Mouse (Mus musculus) limb, embryonic 10.5 days (tissue): ENCODE results near the gene Rai1. TPM values are rescaled to one million over a fixed set of nuclear protein-coding genes. Genes with fewer than 3 reads are reported as not detected.

ENCODE experiments used
- DNase-seq: peaks from one replicate; pipeline ENCODE4 v3.0.0-alpha.2; 2017; ENCODE audit warnings: low spot score
- H3K27ac ChIP-seq: fragments of 300-500 bp; sonication (generic); 2 replicates; pipeline ENCODE4 v1.5.1; 2016; ENCODE audit warnings: mild to moderate bottlenecking
- H3K27me3 ChIP-seq: fragments of 300-500 bp; sonication (generic); 2 replicates; pipeline ENCODE4 v1.6.1; 2016; ENCODE audit warnings: low read depth, mild to moderate bottlenecking; ENCODE audit not compliant: poor library complexity, severe bottlenecking
- H3K36me3 ChIP-seq: fragments of 300-500 bp; sonication (generic); 2 replicates; pipeline ENCODE4 v1.6.1; 2016; ENCODE audit warnings: mild to moderate bottlenecking, moderate library complexity
- H3K4me1 ChIP-seq: fragments of 300-500 bp; sonication (generic); 2 replicates; pipeline ENCODE4 v1.6.1; 2016
- H3K4me3 ChIP-seq: fragments of 300-500 bp; sonication (generic); 2 replicates; pipeline ENCODE4 v1.5.1; 2016; ENCODE audit warnings: mild to moderate bottlenecking, moderate library complexity
- H3K9me3 ChIP-seq: fragments of 300-500 bp; sonication (generic); replicated peaks from 2 replicates; pipeline ENCODE4 v1.6.1; 2016; ENCODE audit warnings: mild to moderate bottlenecking
- WGBS: fragments of 180-500 bp; shearing (Covaris S2); methylation state at CpG from one replicate; pipeline ENCODE4 v1.1.7; 2016; 5-methylcytosine and 5-hydroxymethylcytosine counted together
- polyA plus RNA-seq: library from polyadenylated mRNA; unstranded; fragments of >200 nt; fragmentation: Nextera tagmentation; extraction: Ambion mirVana; gene quantifications from 2 replicates; pipeline ENCODE4 v1.2.1, GENCODE M21; 2016

Rai1 gene
- polyA plus RNA-seq, 1 experiment from 2014 or later = 34.3 TPM

DNA sequence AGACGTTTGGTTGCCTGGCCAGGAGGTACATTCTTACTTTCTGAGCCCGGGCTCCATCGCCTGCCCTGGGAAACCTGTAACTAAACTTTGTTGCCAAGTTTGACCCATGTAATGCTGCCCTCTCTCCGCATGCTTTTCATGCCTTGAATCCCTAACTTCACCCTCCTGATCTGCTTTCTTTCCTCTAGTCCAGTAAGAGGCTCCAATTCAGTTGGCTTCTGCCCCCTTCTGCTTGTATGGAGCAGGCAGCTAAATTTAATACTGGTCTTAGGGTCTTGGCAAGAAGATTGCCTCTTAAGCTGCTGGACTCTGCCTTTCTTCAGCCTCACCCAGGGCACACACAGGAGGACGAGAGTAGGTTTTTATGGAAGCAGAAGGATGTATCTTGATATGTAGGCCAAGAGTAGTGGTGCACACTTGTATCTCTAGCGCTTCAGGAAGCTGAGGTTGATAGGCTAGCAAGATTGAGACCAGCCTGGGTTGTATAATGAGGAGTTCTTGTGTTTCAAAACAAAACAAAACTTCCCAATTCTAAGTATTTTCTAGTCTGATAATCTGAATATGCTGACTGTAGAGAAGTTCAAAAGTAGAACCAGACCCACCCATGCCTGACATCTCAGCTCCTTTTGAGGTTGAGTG is 10.9 kb downstream of the Rai1 start:
- Histone ChIP-seq H3K9me3 (no peaks in the 10 kb centered on the region), H3K27ac (peak overlapping the region; percentile 93), H3K36me3 (0 out of 2 replicates have a peak, but pooled peaks cover 1% of the 10 kb centered on the region), H3K4me3 (peak overlapping the region; percentile 59), H3K27me3 (no peaks in the 10 kb centered on the region), H3K4me1 (peaks cover 67% of the 10 kb centered on the region)
- WGBS = 38% methylated on average over 6 of the region's 6 CpGs
- no peak for DNase-seq

DNA sequence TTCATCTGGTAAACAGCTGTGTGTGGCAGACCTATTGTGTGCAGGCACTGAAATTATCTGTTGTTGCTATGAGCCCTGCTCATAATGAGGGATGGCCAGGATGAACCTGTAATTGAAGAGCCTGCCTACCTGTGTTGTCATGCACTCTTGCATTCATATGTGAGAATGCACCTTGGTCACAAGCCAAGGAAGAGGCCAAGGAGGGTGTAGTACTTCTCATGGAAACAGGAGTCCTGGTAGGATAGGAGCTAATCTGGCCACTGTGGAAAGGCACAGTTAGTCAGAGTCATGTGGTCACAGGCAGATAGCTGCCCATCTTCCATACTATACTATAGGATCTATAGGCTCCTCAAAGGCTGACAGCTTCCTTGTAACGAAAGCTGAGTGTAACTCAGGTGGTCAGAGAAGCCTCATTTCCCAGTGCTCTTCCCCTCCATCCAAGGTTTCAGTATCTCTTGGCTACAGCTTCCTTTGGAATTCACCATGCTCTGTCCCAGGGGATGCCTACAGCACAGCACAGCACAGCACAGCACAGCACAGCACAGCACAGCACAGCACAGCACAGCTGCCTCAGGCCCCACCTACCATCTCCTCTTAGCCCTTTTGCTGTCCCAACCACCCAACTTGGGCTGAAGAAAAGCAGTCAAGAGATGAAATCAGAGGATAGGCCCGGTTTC is 15.9 kb downstream of the Rai1 start:
- Histone ChIP-seq H3K9me3 (no peaks in the 10 kb centered on the region), H3K4me1 (peaks cover 22% of the 10 kb centered on the region), H3K27ac (no peak overlapping the region), H3K27me3 (no peaks in the 10 kb centered on the region), H3K36me3 (peaks cover 11% of the 10 kb centered on the region; the same call in 1 of the 2 replicates), H3K4me3 (no peak overlapping the region)
- no peak for DNase-seq
- 90% methylated on average over 2 of the region's 2 CpGs for WGBS

DNA sequence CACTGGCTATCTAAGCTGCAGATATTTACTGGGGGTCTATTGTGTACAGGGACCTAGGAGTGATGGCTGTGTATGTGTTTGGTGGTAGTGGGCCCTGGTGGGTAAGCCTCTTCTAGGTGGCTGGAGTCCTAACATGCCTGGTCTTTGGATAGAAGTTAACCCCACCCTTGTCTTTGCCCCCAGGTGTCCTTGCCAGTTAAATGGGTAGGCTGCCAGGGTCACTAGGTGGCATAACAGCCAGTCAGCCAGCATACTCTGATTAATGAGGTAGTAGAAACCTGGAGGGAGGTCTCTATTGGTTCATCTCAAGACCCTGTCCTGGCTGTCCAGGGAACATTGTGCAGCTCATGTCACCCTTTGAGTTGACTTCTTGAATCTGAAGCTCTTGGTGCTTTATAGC is 17.8 kb downstream of the Rai1 start:
- peaks cover 11% of the 10 kb centered on the region; the same call in 1 of the 2 replicates for H3K36me3 ChIP-seq
- H3K27ac ChIP-seq = no peak overlapping the region
- H3K4me3 ChIP-seq = no peak overlapping the region
- no peak for DNase-seq
- no peaks in the 10 kb centered on the region for H3K27me3 ChIP-seq
- H3K9me3 ChIP-seq = no peaks in the 10 kb centered on the region
- peaks cover 35% of the 10 kb centered on the region for H3K4me1 ChIP-seq

DNA sequence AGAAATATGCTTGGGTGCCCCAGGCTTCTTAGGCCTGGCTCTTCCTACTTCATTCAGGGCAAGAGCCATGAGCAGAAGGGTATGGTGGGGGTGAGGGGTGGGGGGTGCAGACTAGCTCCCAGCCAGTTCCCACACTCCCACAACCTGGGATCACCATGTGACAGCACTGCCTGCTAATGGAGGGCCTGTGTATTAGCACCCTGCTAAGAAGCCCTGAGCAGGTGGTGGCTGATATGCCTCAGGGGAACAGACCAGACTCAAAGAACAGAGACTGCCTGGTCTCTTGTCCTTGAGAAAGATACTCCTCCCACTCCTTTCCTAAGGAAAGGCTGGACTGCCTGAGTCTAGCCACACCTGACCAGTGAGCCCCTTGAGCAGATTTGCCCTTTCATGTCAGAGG is 22.2 kb downstream of the Rai1 start:
- H3K27me3 ChIP-seq = no peaks in the 10 kb centered on the region
- H3K27ac ChIP-seq = peak overlapping the region; percentile 66
- peaks cover 15% of the 10 kb centered on the region for H3K36me3 ChIP-seq
- peaks cover 46% of the 10 kb centered on the region for H3K4me1 ChIP-seq
- no peak overlapping the region for H3K4me3 ChIP-seq
- DNase-seq = no peak
- H3K9me3 ChIP-seq = no peaks in the 10 kb centered on the region

DNA sequence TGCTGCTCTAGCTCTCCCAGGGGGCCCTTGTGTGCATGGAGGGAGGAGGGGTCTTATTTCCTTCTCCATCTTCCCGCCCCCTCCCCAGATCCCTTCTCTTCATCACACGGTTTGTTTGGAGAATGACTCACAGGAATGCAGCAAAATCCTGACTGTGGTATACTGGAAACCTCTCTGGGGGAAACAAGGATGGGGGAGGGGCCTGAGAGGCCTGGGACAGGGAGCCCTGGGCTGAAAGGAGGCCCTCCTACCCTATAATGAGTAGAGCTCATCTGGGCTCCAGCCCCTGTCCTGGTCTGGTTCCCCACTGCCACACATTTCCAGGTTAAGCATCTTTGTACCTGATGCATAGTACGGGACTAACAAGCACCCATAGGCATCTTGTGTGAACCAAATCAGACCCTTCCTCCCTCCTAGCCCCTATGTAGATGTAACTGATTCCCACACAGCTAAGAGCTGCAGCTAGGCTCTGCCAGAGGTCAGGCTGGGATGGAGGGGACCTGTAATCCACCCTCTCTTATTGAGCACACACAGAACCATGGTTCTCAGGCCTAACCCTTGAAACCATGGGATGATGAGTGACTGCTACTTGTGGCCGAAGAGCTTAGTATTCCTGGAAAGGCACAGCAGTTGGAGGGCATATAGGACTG is 23.2 kb downstream of the Rai1 start:
- Histone ChIP-seq H3K4me1 (peaks cover 47% of the 10 kb centered on the region), H3K27ac (peak overlapping the region; percentile 66), H3K4me3 (no peak overlapping the region), H3K27me3 (no peaks in the 10 kb centered on the region), H3K36me3 (peaks cover 12% of the 10 kb centered on the region; the same call in 1 of the 2 replicates), H3K9me3 (no peaks in the 10 kb centered on the region)
- no peak for DNase-seq
- WGBS = 45% methylated on average over 4 of the region's 4 CpGs

DNA sequence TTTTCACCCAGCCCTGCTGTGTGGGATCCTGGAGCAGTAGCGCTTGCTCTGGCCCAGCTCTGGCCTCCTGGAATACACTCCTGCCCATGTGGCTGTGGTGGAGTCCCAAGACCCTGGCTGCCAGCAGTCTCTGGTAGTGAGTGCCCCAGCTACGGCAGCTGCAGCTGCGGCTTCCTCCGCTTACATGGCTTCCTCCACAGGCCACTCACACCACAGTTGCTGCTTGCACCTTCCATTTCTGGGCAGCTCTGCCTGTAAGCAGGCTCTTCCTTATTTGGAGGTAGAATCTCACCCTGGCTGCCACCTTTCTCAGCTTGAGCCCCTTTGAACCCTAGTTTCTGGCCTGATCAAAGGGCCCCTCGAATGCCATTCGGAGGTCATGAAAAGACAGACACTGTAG is 25.7 kb downstream of the Rai1 start:
- 27% methylated on average over 6 of the region's 6 CpGs for WGBS
- Histone ChIP-seq H3K4me3 (no peak overlapping the region), H3K27ac (no peak overlapping the region), H3K4me1 (peaks cover 61% of the 10 kb centered on the region), H3K27me3 (no peaks in the 10 kb centered on the region), H3K36me3 (peaks cover 10% of the 10 kb centered on the region; the same call in 1 of the 2 replicates), H3K9me3 (no peaks in the 10 kb centered on the region)
- no peak for DNase-seq

DNA sequence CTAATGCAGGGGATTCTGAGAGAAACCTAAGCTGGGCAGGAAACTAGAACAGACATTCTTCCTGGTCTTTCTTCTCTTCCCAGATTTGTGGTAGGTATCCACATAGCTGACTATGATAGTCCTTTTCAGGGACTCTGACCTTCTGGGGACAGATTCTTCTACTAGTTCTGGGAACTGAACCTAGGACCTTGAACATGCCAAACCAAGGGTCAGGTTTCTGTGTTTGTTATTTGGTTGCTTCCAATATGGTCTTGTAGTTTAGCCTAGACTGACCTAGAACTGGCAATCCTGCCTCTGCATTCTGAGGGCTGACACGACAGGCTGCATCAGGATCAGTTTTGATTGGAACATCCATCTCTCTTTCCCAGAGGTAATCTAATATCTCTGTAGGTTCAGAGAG is 27.2 kb downstream of the Rai1 start:
- Histone ChIP-seq H3K36me3 (peaks cover 12% of the 10 kb centered on the region; the same call in 1 of the 2 replicates), H3K27ac (no peak overlapping the region), H3K4me1 (peaks cover 46% of the 10 kb centered on the region), H3K9me3 (no peaks in the 10 kb centered on the region), H3K4me3 (no peak overlapping the region), H3K27me3 (no peaks in the 10 kb centered on the region)
- WGBS = 91% methylated on average over 1 of the region's 1 CpGs
- DNase-seq = no peak

DNA sequence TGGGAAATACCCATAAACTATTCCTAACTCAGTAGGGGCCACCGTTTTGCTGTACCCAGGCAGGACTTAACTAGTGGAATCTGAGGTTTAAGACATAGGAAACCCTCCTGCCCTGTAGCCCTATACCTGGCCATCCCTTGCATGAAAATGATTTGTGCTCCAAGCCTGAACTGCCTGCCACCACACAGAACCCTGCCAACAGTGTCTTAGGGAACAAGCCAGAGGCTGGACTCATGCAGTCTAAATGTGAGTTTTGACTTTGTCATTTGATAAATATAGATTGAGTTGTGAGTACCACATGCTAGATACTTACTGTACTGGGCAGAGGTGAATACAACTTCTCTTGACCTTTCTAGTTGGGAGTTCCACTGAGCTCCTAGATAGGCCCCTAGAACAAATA is 31.7 kb downstream of the Rai1 start:
- no peak overlapping the region for H3K4me3 ChIP-seq
- 0 out of 2 replicates have a peak, but pooled peaks cover 15% of the 10 kb centered on the region for H3K36me3 ChIP-seq
- WGBS = 91% methylated on average over 1 of the region's 1 CpGs
- no peak for DNase-seq
- peaks cover 49% of the 10 kb centered on the region for H3K4me1 ChIP-seq
- H3K9me3 ChIP-seq = no peaks in the 10 kb centered on the region
- H3K27ac ChIP-seq = no peak overlapping the region
- no peaks in the 10 kb centered on the region for H3K27me3 ChIP-seq

DNA sequence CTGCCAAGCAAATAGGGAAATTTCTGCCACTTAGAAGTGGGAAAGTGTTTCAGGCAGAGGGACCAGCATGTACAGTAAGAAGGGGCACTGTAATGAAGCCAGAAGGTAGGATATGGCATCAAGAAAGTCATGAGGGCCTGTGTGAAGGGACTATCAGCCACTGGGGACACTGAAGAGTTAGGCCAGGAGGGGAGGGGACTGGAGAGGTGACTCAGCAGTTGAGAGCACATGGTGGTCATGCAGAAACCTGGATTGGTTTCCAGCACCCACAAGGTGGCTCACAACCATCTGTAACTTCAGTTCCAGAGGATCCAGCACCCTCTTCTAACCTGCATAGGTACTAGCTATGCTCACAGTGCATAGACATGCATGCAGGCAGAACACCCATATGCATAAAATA is 32.4 kb downstream of the Rai1 start:
- DNase-seq = no peak
- Histone ChIP-seq H3K36me3 (0 out of 2 replicates have a peak, but pooled peaks cover 13% of the 10 kb centered on the region), H3K9me3 (no peaks in the 10 kb centered on the region), H3K27ac (no peak overlapping the region), H3K27me3 (no peaks in the 10 kb centered on the region), H3K4me1 (peaks cover 55% of the 10 kb centered on the region), H3K4me3 (no peak overlapping the region)

DNA sequence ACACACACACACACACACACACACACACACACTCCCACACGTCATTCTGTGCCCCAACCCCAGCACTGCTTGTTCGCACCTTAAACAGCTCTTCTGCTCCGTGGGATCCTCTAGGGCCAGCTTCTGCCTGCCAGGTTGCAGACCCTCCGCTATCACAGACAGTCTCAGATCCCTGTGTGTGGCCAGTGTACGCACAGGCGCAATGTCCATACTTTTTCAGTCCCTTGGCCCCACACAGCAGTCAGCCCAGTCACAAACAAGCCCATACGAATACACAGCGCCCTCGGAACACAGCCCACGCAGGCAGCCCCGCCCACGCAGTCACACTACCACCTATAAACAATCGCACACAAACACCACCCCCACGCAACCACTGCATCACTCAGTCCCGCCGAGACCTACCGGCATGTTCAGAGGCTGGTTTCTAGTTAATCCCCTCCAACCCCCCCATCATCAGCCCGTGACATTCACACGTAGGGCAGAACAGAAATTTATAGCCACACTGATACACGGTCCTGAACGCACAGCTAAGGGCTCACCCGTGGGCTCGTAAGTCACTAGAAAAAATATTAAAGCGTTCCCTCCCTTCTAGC is 34.4 kb downstream of the Rai1 start:
- no peaks in the 10 kb centered on the region for H3K9me3 ChIP-seq
- H3K4me3 ChIP-seq = peak overlapping the region; percentile 84
- H3K36me3 ChIP-seq = peaks cover 27% of the 10 kb centered on the region
- H3K27ac ChIP-seq = peak overlapping the region; percentile 98
- peaks cover 49% of the 10 kb centered on the region for H3K4me1 ChIP-seq
- 2% methylated on average over 24 of the region's 24 CpGs for WGBS
- no peaks in the 10 kb centered on the region for H3K27me3 ChIP-seq
- DNase-seq = peak; percentile 59

DNA sequence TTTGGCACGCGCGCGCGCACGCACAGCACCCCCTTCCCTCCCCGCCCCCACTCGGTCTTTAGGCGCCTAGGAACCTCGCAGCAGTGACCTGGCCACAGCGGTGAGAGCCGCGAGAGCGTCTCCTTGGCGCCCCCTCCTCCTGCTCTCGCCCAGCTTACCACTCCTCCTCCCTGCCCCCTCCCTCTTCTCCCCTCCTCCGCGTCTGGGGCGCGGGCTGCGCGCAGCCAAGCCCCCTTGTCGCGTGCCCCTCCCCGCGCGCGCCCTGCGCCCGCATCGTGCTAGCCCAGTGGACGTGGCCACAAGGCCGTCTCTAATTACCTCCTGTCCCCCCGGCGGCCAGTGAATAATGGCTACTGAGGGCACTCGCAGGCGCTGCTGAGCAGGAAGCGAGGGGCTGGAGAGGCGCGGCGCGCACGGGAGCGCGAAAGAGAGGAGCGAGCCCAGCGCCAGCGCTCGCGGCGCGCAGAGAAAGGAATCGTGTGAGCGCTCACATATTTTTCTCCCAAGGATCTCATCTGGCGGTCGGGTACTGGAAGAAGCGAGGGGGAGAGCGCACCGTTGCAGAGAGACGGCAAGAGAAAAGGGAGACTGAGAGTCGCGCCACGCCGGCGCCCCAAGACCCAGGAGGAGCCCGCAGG is 35.0 kb downstream of the Rai1 start:
- Histone ChIP-seq H3K27me3 (no peaks in the 10 kb centered on the region), H3K36me3 (peaks cover 33% of the 10 kb centered on the region), H3K4me1 (peaks cover 46% of the 10 kb centered on the region), H3K9me3 (no peaks in the 10 kb centered on the region), H3K4me3 (peak overlapping the region; percentile 84), H3K27ac (peak overlapping the region; percentile 98)
- WGBS = under 1% methylated on average over 66 of the region's 66 CpGs
- DNase-seq = peak; percentile 92

DNA sequence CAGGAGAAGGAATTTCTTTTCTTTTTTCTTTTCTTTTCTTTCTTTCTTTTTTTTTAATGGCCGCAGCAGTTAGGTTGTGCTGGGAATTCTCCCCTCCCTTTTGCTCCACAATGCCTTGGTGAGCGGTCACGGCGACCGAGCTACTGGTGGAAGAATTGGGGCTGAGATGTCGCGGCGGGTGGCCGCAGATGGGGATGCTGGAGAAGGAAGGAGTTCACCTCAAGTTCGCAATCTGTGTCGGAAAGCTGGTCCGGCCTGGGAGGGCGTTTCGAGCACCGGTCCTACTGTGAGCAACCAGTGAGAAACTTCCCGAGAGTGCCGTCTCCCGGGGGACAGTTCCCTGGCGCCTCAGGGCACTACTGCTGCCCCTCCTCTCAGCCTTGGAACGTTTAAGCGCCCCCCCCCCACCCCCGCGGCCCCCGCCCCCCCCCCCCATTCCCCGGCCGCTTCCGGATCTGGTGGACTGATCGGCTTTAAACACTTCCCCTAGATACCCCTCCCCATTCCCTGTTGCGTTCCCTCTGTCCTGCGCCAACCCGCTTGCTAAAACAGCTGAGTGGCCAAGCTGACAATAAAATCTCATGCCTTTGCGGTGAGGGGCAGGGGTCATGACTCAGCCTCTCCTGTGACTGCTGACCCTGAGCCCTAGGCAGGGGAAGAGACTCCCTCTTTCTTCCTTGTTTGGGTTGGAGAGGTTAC is 35.9 kb downstream of the Rai1 start:
- Histone ChIP-seq H3K9me3 (no peaks in the 10 kb centered on the region), H3K4me3 (peak overlapping the region; percentile 84), H3K27me3 (no peaks in the 10 kb centered on the region), H3K36me3 (peaks cover 42% of the 10 kb centered on the region), H3K4me1 (peaks cover 43% of the 10 kb centered on the region), H3K27ac (peak overlapping the region; percentile 98)
- under 1% methylated on average over 32 of the region's 32 CpGs for WGBS
- DNase-seq = peak; percentile 66
